8 mouse cellular contexts compared by ENCODE assay signal in genomic region chr15:31447121-31447520, GRCm38 (mm10). TPM values are rescaled to one million over a fixed set of nuclear protein-coding genes. Genes with fewer than 3 reads are reported as not detected.
A peak's percentile ranks its signal among the peaks of the same experiment; 100 is the strongest.
DNase-seq lines count a peak whose midpoint lies in the region; ATAC-seq and TF ChIP-seq lines count a peak whose summit lies in the region.

No protein-coding gene starts in this region.

- peak; percentile 63 for TF ChIP-seq CTCF in C2C12 (IDR thresholded peaks at IDR 0.05; ENCODE audit: control insufficient read depth, insufficient read depth, insufficient read length)

- ATAC-seq in heart, embryonic 13.5 days (ENCODE audit: extremely low read depth, insufficient number of reproducible peaks, low FRiP score, low TSS enrichment), result no peak

- no peaks in the 10 kb centered on the region for H3K79me3 ChIP-seq in C2C12 (ENCODE audit: low read depth)

- H3K36me3 ChIP-seq in C2C12 (ENCODE audit: control insufficient read depth, insufficient read depth), result no peaks in the 10 kb centered on the region
- H3K36me3 ChIP-seq in heart, embryonic 13.5 days, result no peaks in the 10 kb centered on the region
- no peaks in the 10 kb centered on the region for H3K36me3 ChIP-seq in megakaryocyte, embryonic 14.5 days (replicated peaks; ENCODE audit: low read length)

- no peak overlapping the region for H3K4me3 ChIP-seq in C2C12 (ENCODE audit: insufficient read depth, poor library complexity, severe bottlenecking)
- no peak overlapping the region for H3K4me3 ChIP-seq in heart, embryonic 13.5 days
- H3K4me3 ChIP-seq in megakaryocyte, embryonic 14.5 days (replicated peaks), result peak overlapping the region; percentile 1

- H3K9me3 ChIP-seq in heart, embryonic 13.5 days, result no peaks in the 10 kb centered on the region
- no peaks in the 10 kb centered on the region for H3K9me3 ChIP-seq in megakaryocyte, embryonic 14.5 days

- H3K4me2 ChIP-seq in heart, embryonic 13.5 days, result peak overlapping the region; percentile 49

- WGBS in heart, embryonic 13.5 days, result 36% methylated on average over 7 of the region's 7 CpGs

- peaks cover 12% of the 10 kb centered on the region for H3K4me1 ChIP-seq in heart, embryonic 13.5 days
- peaks cover 42% of the 10 kb centered on the region for H3K4me1 ChIP-seq in megakaryocyte, embryonic 14.5 days

- H3ac ChIP-seq in C2C12 (ENCODE audit: control insufficient read depth, insufficient read length, low read depth), result no peak overlapping the region

- no peaks in the 10 kb centered on the region for H3K27me3 ChIP-seq in C2C12 (ENCODE audit: control insufficient read depth, insufficient read depth, insufficient read length)
- no peaks in the 10 kb centered on the region for H3K27me3 ChIP-seq in heart, embryonic 13.5 days (replicated peaks)
- peaks cover 4% of the 10 kb centered on the region for H3K27me3 ChIP-seq in megakaryocyte, embryonic 14.5 days (replicated peaks)

- no peaks in the 10 kb centered on the region for H3K79me2 ChIP-seq in C2C12 (ENCODE audit: control insufficient read depth, insufficient read depth)

- DNase-seq in adrenal gland, adult 2 months, result peak; percentile 35
- no peak for DNase-seq in adrenal gland, postnatal 25 days
- DNase-seq in cerebellum, postnatal 14 days, result peak; percentile 66 to 72
- peak; percentile 52 to 72 for DNase-seq in kidney, postnatal 36 days
- DNase-seq in thymus, postnatal 14 days, result peak; percentile 30

- H3K27ac ChIP-seq in heart, embryonic 13.5 days (replicated peaks), result no peak overlapping the region

- H3K9ac ChIP-seq in heart, embryonic 13.5 days, result no peak overlapping the region

TF ChIP-seq in C2C12, 6 proteins besides CTCF, POLR2A, EP300 and RAD21:
- TF ChIP-seq FOSL1 (IDR thresholded peaks at IDR 0.05; ENCODE audit: insufficient read depth, low read length, poor library complexity, severe bottlenecking) (no peak), USF1 (IDR thresholded peaks at IDR 0.05; ENCODE audit: low read depth) (no peak), MYOG (IDR thresholded peaks at IDR 0.05; ENCODE audit: control insufficient read depth, extremely low read depth, insufficient read length) (no peak), MAX (IDR thresholded peaks at IDR 0.05) (no peak), CEBPB (IDR thresholded peaks at IDR 0.05; ENCODE audit: low read depth) (no peak), MYOD1 (IDR thresholded peaks at IDR 0.05; ENCODE audit: control insufficient read depth, insufficient read length, low read depth) (no peak)

RNA-seq across cellular contexts. Expression of gene Ropn1l, which starts 6.4 kb away (rescaled TPM):
- 1 to 10 TPM; 1.8 to 4.2 TPM for total RNA-seq in adrenal gland, adult 2 months (2021)
- polyA plus RNA-seq in adrenal gland, adult 2 months (2012; rRNA removed), result 10.2 and 11.3 TPM in 2 replicates
- 2.0 and 3.6 TPM in 2 replicates for total RNA-seq in adrenal gland, postnatal 25 days (2021)
- polyA plus RNA-seq in C2C12 (2012; fragmentation: generic; extraction: Trizol), result 3.7 TPM
- polyA plus RNA-seq in heart, embryonic 13.5 days (2015; fragmentation: Nextera tagmentation; extraction: Ambion mirVana), result 1.7 and 2.0 TPM in 2 replicates
- 6.7 TPM in 1 of 2 replicates, not detected in the other for polyA plus RNA-seq in megakaryocyte, embryonic 14.5 days (2012; ENCODE audit: insufficient read depth, low replicate concordance)
